Mouse (Mus musculus) neural tube, embryonic 11.5 days (tissue): ENCODE measurements at regions not wholly inside any gene's neighbourhood (a gene's known extent, or its start where the extent isn't known, plus 50 kb on each side); places are given as distances from the start of the nearest gene placed in this dataset.

Source experiments
- ATAC-seq: fragments of 200-750 bp; cut with Nextera tagmentation; 2 replicates; pipeline ENCODE4 v1.8.0; 2017; ENCODE audit warnings: moderate number of reproducible peaks, mild to moderate bottlenecking, moderate TSS enrichment, moderate library complexity; ENCODE audit not compliant: insufficient read depth, low FRiP score, low TSS enrichment
- DNase-seq: peaks from one replicate; pipeline ENCODE4 v3.0.0-alpha.2; 2015; ENCODE audit warnings: low spot score
- H3K27ac ChIP-seq: fragments of 300-500 bp; sonication (generic); 2 replicates; pipeline ENCODE4 v1.5.1; 2014; ENCODE audit warnings: low read depth, mild to moderate bottlenecking, low read length
- H3K27me3 ChIP-seq: fragments of 300-500 bp; sonication (generic); 2 replicates; pipeline ENCODE4 v1.6.1; 2014; ENCODE audit warnings: mild to moderate bottlenecking, low read length, mixed read lengths; ENCODE audit not compliant: control insufficient read depth, insufficient read depth
- H3K36me3 ChIP-seq: fragments of 300-500 bp; sonication (generic); 2 replicates; pipeline ENCODE4 v1.6.1; 2014; ENCODE audit warnings: mild to moderate bottlenecking, low read length, moderate library complexity, mixed read lengths; ENCODE audit not compliant: control insufficient read depth, insufficient read depth
- H3K4me1 ChIP-seq: fragments of 300-500 bp; sonication (generic); 2 replicates; pipeline ENCODE4 v1.6.1; 2014; ENCODE audit warnings: low read length, mixed read lengths; ENCODE audit not compliant: control insufficient read depth, insufficient read depth
- H3K4me2 ChIP-seq: fragments of 300-500 bp; sonication (generic); 2 replicates; pipeline ENCODE4 v1.6.1; 2014; ENCODE audit warnings: low read depth, mild to moderate bottlenecking, moderate library complexity
- H3K4me3 ChIP-seq: fragments of 300-500 bp; sonication (generic); 2 replicates; pipeline ENCODE4 v1.5.1; 2014; ENCODE audit warnings: low read depth, low read length
- H3K9ac ChIP-seq: fragments of 300-500 bp; sonication (generic); 2 replicates; pipeline ENCODE4 v1.6.1; 2014; ENCODE audit warnings: mild to moderate bottlenecking, low read length
- H3K9me3 ChIP-seq: fragments of 300-500 bp; sonication (generic); 2 replicates; pipeline ENCODE4 v1.6.1; 2016; ENCODE audit warnings: low read length; ENCODE audit not compliant: control insufficient read depth
- WGBS: fragments of 180-500 bp; shearing (Covaris S2); extraction: QIAGEN DNeasy Blood & Tissue Kit; methylation state at CpG from one replicate; pipeline ENCODE4 v1.1.7; 2014; 5-methylcytosine and 5-hydroxymethylcytosine counted together

GRCm38 (mm10) chr15:97188545-97188944 is 58.4 kb upstream of the Pced1b start:
- Histone ChIP-seq H3K9me3 (no peaks in the 10 kb centered on the region), H3K4me2 (no peak overlapping the region), H3K9ac (no peak overlapping the region), H3K27ac (no peak overlapping the region), H3K4me1 (no peaks in the 10 kb centered on the region), H3K4me3 (no peak overlapping the region), H3K27me3 (no peaks in the 10 kb centered on the region), H3K36me3 (no peaks in the 10 kb centered on the region)
- ATAC-seq, result no peak
- 79% methylated on average over 17 of the region's 17 CpGs for WGBS
- no peak for DNase-seq

- no peak for DNase-seq
These were observed 59.1 kb upstream of the Pced1b start for GRCm38 (mm10) chr15:97187831-97188230.

GRCm38 (mm10) chr15:97186034-97186433 is 60.9 kb upstream of the Pced1b start:
- Histone ChIP-seq H3K4me2 (no peak overlapping the region), H3K27ac (no peak overlapping the region), H3K4me3 (no peak overlapping the region), H3K27me3 (no peaks in the 10 kb centered on the region), H3K36me3 (no peaks in the 10 kb centered on the region), H3K4me1 (no peaks in the 10 kb centered on the region; the same call in 1 of the 2 replicates), H3K9me3 (no peaks in the 10 kb centered on the region), H3K9ac (no peak overlapping the region)
- WGBS, result 71% methylated on average over 8 of the region's 8 CpGs
- DNase-seq, result no peak
- ATAC-seq, result no peak

More at GRCm38 (mm10) chr15:97187831-97188230, 59.1 kb upstream of the Pced1b start:
- Histone ChIP-seq H3K27ac (no peak overlapping the region), H3K27me3 (no peaks in the 10 kb centered on the region), H3K9me3 (no peaks in the 10 kb centered on the region), H3K36me3 (no peaks in the 10 kb centered on the region), H3K9ac (no peak overlapping the region), H3K4me1 (no peaks in the 10 kb centered on the region), H3K4me2 (no peak overlapping the region), H3K4me3 (no peak overlapping the region)
- 44% methylated on average over 3 of the region's 3 CpGs for WGBS
- ATAC-seq, result no peak

GRCm38 (mm10) chr15:97182617-97183038 is 64.3 kb upstream of the Pced1b start:
- Histone ChIP-seq H3K27ac (no peak overlapping the region), H3K4me2 (no peak overlapping the region), H3K36me3 (no peaks in the 10 kb centered on the region), H3K9me3 (no peaks in the 10 kb centered on the region), H3K9ac (no peak overlapping the region), H3K4me1 (no peaks in the 10 kb centered on the region; the same call in 1 of the 2 replicates), H3K27me3 (no peaks in the 10 kb centered on the region), H3K4me3 (no peak overlapping the region)
- DNase-seq, result no peak
- WGBS, result 49% methylated on average over 9 of the region's 9 CpGs
- no peak for ATAC-seq

GRCm38 (mm10) chr15:97180970-97181669 is 65.8 kb upstream of the Pced1b start:
- DNase-seq, result no peak
- no peak overlapping the region for H3K27ac ChIP-seq

GRCm38 (mm10) chr15:97178286-97178685 is 68.6 kb upstream of the Pced1b start:
- Histone ChIP-seq H3K4me2 (no peak overlapping the region), H3K9me3 (no peaks in the 10 kb centered on the region), H3K36me3 (no peaks in the 10 kb centered on the region), H3K9ac (no peak overlapping the region), H3K4me1 (no peaks in the 10 kb centered on the region; the same call in 1 of the 2 replicates), H3K27me3 (no peaks in the 10 kb centered on the region), H3K27ac (no peak overlapping the region), H3K4me3 (no peak overlapping the region)
- DNase-seq (no peak), ATAC-seq (no peak)
- WGBS, result 50% methylated on average over 3 of the region's 3 CpGs

More at GRCm38 (mm10) chr15:97180970-97181669, 65.8 kb upstream of the Pced1b start:
- Histone ChIP-seq H3K9ac (no peak overlapping the region), H3K4me3 (no peak overlapping the region), H3K4me1 (no peaks in the 10 kb centered on the region; the same call in 1 of the 2 replicates), H3K36me3 (no peaks in the 10 kb centered on the region), H3K4me2 (no peak overlapping the region), H3K9me3 (no peaks in the 10 kb centered on the region), H3K27me3 (no peaks in the 10 kb centered on the region)
- 0 out of 2 replicates have a peak, but pooled peaks have one; percentile 50 for ATAC-seq
- 63% methylated on average over 9 of the region's 9 CpGs for WGBS

GRCm38 (mm10) chr15:97177806-97178205 is 69.1 kb upstream of the Pced1b start:
- ATAC-seq, result no peak
- no peak overlapping the region for H3K4me2 ChIP-seq
- H3K9ac ChIP-seq, result no peak overlapping the region
- H3K4me3 ChIP-seq, result no peak overlapping the region
- 73% methylated on average over 4 of the region's 4 CpGs for WGBS
- H3K36me3 ChIP-seq, result no peaks in the 10 kb centered on the region
- H3K9me3 ChIP-seq, result no peaks in the 10 kb centered on the region
- H3K27me3 ChIP-seq, result no peaks in the 10 kb centered on the region
- no peak for DNase-seq
- no peak overlapping the region for H3K27ac ChIP-seq
- H3K4me1 ChIP-seq, result no peaks in the 10 kb centered on the region; the same call in 1 of the 2 replicates

GRCm38 (mm10) chr15:97174989-97175388 is 71.9 kb upstream of the Pced1b start:
- Histone ChIP-seq H3K4me3 (no peak overlapping the region), H3K9me3 (no peaks in the 10 kb centered on the region), H3K27ac (no peak overlapping the region), H3K27me3 (no peaks in the 10 kb centered on the region), H3K4me2 (no peak overlapping the region), H3K36me3 (no peaks in the 10 kb centered on the region), H3K9ac (no peak overlapping the region), H3K4me1 (no peaks in the 10 kb centered on the region; the same call in 1 of the 2 replicates)
- no peak for ATAC-seq
- 21% methylated on average over 5 of the region's 5 CpGs for WGBS
- DNase-seq, result peak; percentile 25

GRCm38 (mm10) chr15:97173233-97173632 is 73.7 kb upstream of the Pced1b start:
- Histone ChIP-seq H3K27me3 (no peaks in the 10 kb centered on the region), H3K27ac (no peak overlapping the region), H3K4me3 (no peak overlapping the region), H3K9me3 (no peaks in the 10 kb centered on the region), H3K9ac (no peak overlapping the region), H3K4me1 (no peaks in the 10 kb centered on the region; the same call in 1 of the 2 replicates), H3K4me2 (no peak overlapping the region), H3K36me3 (no peaks in the 10 kb centered on the region)
- 80% methylated on average over 17 of the region's 17 CpGs for WGBS
- no peak for ATAC-seq
- no peak for DNase-seq
